Mouse (Mus musculus) testis, adult 2 months (tissue): ENCODE measurements around the gene Syncrip. TPM values are rescaled to one million over a fixed set of nuclear protein-coding genes. Genes with fewer than 3 reads are reported as not detected.

Source experiments
- H3K27ac ChIP-seq: fragments of 200-500 bp; 2 replicates; pipeline ENCODE4 v1.5.1; 2012; ENCODE audit warnings: low read depth, low read length; ENCODE audit not compliant: control insufficient read depth, insufficient read depth
- H3K27me3 ChIP-seq: fragments of 200-500 bp; 2 replicates; pipeline ENCODE4 v1.6.1; 2012; ENCODE audit warnings: mild to moderate bottlenecking, low read length, moderate library complexity; ENCODE audit not compliant: control insufficient read depth, insufficient read depth
- H3K36me3 ChIP-seq: fragments of 200-500 bp; 2 replicates; pipeline ENCODE4 v1.6.1; 2012; ENCODE audit warnings: mild to moderate bottlenecking, low read length; ENCODE audit not compliant: control insufficient read depth, insufficient read depth
- H3K4me1 ChIP-seq: fragments of 200-500 bp; 2 replicates; pipeline ENCODE4 v1.6.1; 2012; ENCODE audit warnings: low read length; ENCODE audit not compliant: control insufficient read depth, insufficient read depth
- H3K4me3 ChIP-seq: fragments of 200-500 bp; 2 replicates; pipeline ENCODE4 v1.5.1; 2012; ENCODE audit warnings: low read depth, mild to moderate bottlenecking, low read length, moderate library complexity, mixed read lengths; ENCODE audit not compliant: control insufficient read depth
- CTCF ChIP-seq: fragments of 200-500 bp; IDR thresholded peaks from 2 replicates; pipeline ENCODE4 v1.5.1; 2012; ENCODE audit warnings: low read depth, mild to moderate bottlenecking, inconsistent platforms, low read length, moderate library complexity; ENCODE audit not compliant: control insufficient read depth, insufficient read depth, insufficient replicate concordance
- POLR2A ChIP-seq: fragments of 200-500 bp; IDR thresholded peaks from 2 replicates; pipeline ENCODE4 v1.6.1; 2012; ENCODE audit warnings: low read depth, mild to moderate bottlenecking, inconsistent platforms, low read length, moderate library complexity; ENCODE audit not compliant: control insufficient read depth
- polyA plus RNA-seq: library from polyadenylated mRNA; depleted of rRNA; stranded (reverse); fragments of >200 nt; gene quantifications from 2 replicates; pipeline ENCODE4 v1.2.3, GENCODE M21; 2012

Syncrip gene
- polyA plus RNA-seq, 1 experiment: 7.7 TPM

GRCm38 (mm10) chr9:88519390-88520121, 37.2 kb upstream of the Syncrip start:
- Histone ChIP-seq H3K4me3 (no peak overlapping the region), H3K27me3 (no peaks in the 10 kb centered on the region), H3K4me1 (no peaks in the 10 kb centered on the region), H3K27ac (no peak overlapping the region), H3K36me3 (no peaks in the 10 kb centered on the region; the same call in 1 of the 2 replicates)
- no peak for TF ChIP-seq CTCF

- Histone ChIP-seq H3K27ac (no peak overlapping the region), H3K36me3 (no peaks in the 10 kb centered on the region; the same call in 1 of the 2 replicates), H3K4me1 (no peaks in the 10 kb centered on the region), H3K27me3 (no peaks in the 10 kb centered on the region), H3K4me3 (no peak overlapping the region)
- TF ChIP-seq CTCF: no peak
- TF ChIP-seq POLR2A: no peak
These were observed 34.1 kb upstream of the Syncrip start for GRCm38 (mm10) chr9:88516361-88516995.

- H3K27ac ChIP-seq: no peak overlapping the region
- TF ChIP-seq CTCF (no peak), POLR2A (no peak)
- H3K27me3 ChIP-seq: no peaks in the 10 kb centered on the region
- H3K4me1 ChIP-seq: no peaks in the 10 kb centered on the region
- H3K36me3 ChIP-seq: no peaks in the 10 kb centered on the region
- H3K4me3 ChIP-seq: no peak overlapping the region
These were observed 33.2 kb upstream of the Syncrip start for GRCm38 (mm10) chr9:88515546-88515945.

- no peak for TF ChIP-seq CTCF
- TF ChIP-seq POLR2A: no peak
- no peak overlapping the region for H3K4me3 ChIP-seq
These were observed 19.5 kb upstream of the Syncrip start for GRCm38 (mm10) chr9:88501846-88502245.

GRCm38 (mm10) chr9:88500112-88500511, 17.7 kb upstream of the Syncrip start:
- H3K27me3 ChIP-seq: no peaks in the 10 kb centered on the region
- no peaks in the 10 kb centered on the region for H3K4me1 ChIP-seq
- no peak overlapping the region for H3K4me3 ChIP-seq
- TF ChIP-seq POLR2A (no peak), CTCF (no peak)
- no peaks in the 10 kb centered on the region for H3K36me3 ChIP-seq
- H3K27ac ChIP-seq: no peak overlapping the region

More at GRCm38 (mm10) chr9:88501846-88502245, 19.5 kb upstream of the Syncrip start:
- H3K4me1 ChIP-seq: no peaks in the 10 kb centered on the region
- H3K27ac ChIP-seq: no peak overlapping the region
- H3K27me3 ChIP-seq: no peaks in the 10 kb centered on the region
- no peaks in the 10 kb centered on the region for H3K36me3 ChIP-seq

GRCm38 (mm10) chr9:88492522-88492921, 10.1 kb upstream of the Syncrip start:
- H3K27me3 ChIP-seq: no peaks in the 10 kb centered on the region
- no peak overlapping the region for H3K27ac ChIP-seq
- H3K4me1 ChIP-seq: no peaks in the 10 kb centered on the region
- H3K36me3 ChIP-seq: no peaks in the 10 kb centered on the region
- no peak overlapping the region for H3K4me3 ChIP-seq
- TF ChIP-seq POLR2A (no peak), CTCF (no peak)

- Histone ChIP-seq H3K4me3 (no peak overlapping the region), H3K36me3 (no peaks in the 10 kb centered on the region), H3K27me3 (no peaks in the 10 kb centered on the region), H3K4me1 (peaks cover 2% of the 10 kb centered on the region; the same call in 1 of the 2 replicates), H3K27ac (peak overlapping the region; percentile 32; the same call in 1 of the 2 replicates)
- no peak for TF ChIP-seq CTCF
- TF ChIP-seq POLR2A: no peak
These were observed 2.2 kb upstream of the Syncrip start for GRCm38 (mm10) chr9:88484531-88484930.

- Histone ChIP-seq H3K4me3 (peak overlapping the region; percentile 79), H3K27ac (peak overlapping the region; percentile 67), H3K27me3 (no peaks in the 10 kb centered on the region), H3K36me3 (no peaks in the 10 kb centered on the region), H3K4me1 (peaks cover 2% of the 10 kb centered on the region; the same call in 1 of the 2 replicates)
- TF ChIP-seq POLR2A (no peak), CTCF (no peak)
These were observed 539 bp upstream of the Syncrip start for GRCm38 (mm10) chr9:88482829-88483396.
